Mouse (Mus musculus) stomach, postnatal 0 days (tissue): ENCODE measurements around the gene Taf1d. TPM values are rescaled to one million over a fixed set of nuclear protein-coding genes. Genes with fewer than 3 reads are reported as not detected.
"Not testable (repeated sequence)": the region's sequence is repeated elsewhere in the genome, so short reads cannot be mapped to it uniquely, and the experiment has no call there.

Source experiments
- ATAC-seq: fragments of 200-750 bp; cut with Nextera tagmentation; 2 replicates; pipeline ENCODE4 v1.8.0; 2017; ENCODE audit not compliant: low FRiP score, low TSS enrichment
- DNase-seq: peaks from one replicate; pipeline ENCODE4 v3.0.0-alpha.2; 2016; ENCODE audit warnings: low spot score
- H3K27ac ChIP-seq: fragments of 300-500 bp; sonication (generic); replicated peaks from 2 replicates; pipeline ENCODE4 v1.5.1; 2014; ENCODE audit warnings: mild to moderate bottlenecking, control low read depth
- H3K27me3 ChIP-seq: fragments of 300-500 bp; sonication (generic); 2 replicates; pipeline ENCODE4 v1.6.1; 2014; ENCODE audit warnings: low read length; ENCODE audit not compliant: control insufficient read depth, insufficient read depth
- H3K36me3 ChIP-seq: fragments of 300-500 bp; sonication (generic); 2 replicates; pipeline ENCODE4 v1.6.1; 2014; ENCODE audit warnings: low read length, mixed read lengths; ENCODE audit not compliant: control insufficient read depth, insufficient read depth
- H3K4me1 ChIP-seq: fragments of 300-500 bp; sonication (generic); replicated peaks from 2 replicates; pipeline ENCODE4 v1.6.1; 2014; ENCODE audit warnings: antibody characterized with exemption; ENCODE audit not compliant: control insufficient read depth, insufficient read depth
- H3K4me2 ChIP-seq: fragments of 300-500 bp; sonication (generic); replicated peaks from 2 replicates; pipeline ENCODE4 v1.6.1; 2014; ENCODE audit warnings: low read depth, mild to moderate bottlenecking, control low read depth, moderate library complexity
- H3K4me3 ChIP-seq: fragments of 300-500 bp; sonication (generic); 2 replicates; pipeline ENCODE4 v1.5.1; 2014; ENCODE audit warnings: low read depth, low read length, control low read depth
- H3K9ac ChIP-seq: fragments of 300-500 bp; sonication (generic); 2 replicates; pipeline ENCODE4 v1.6.1; 2014; ENCODE audit warnings: mild to moderate bottlenecking, low read length, control low read depth, mixed read lengths
- H3K9me3 ChIP-seq: fragments of 300-500 bp; sonication (generic); 2 replicates; pipeline ENCODE4 v1.6.1; 2016; ENCODE audit warnings: low read length; ENCODE audit not compliant: control insufficient read depth
- CTCF ChIP-seq: IDR thresholded peaks from 2 replicates; pipeline ENCODE4 v1.5.1; 2016; ENCODE audit warnings: antibody characterized with exemption, low read depth, mild to moderate bottlenecking, moderate library complexity
- EP300 ChIP-seq: optimal IDR thresholded peaks from 2 replicates; pipeline ENCODE3; 2016; ENCODE audit warnings: antibody characterized with exemption
- WGBS: fragments of 180-500 bp; shearing (Covaris S2); extraction: QIAGEN DNeasy Blood & Tissue Kit; methylation state at CpG from one replicate; pipeline ENCODE4 v1.1.7; 2014; 5-methylcytosine and 5-hydroxymethylcytosine counted together
- polyA plus RNA-seq: library from polyadenylated mRNA; unstranded; fragments of >200 nt; fragmentation: Nextera tagmentation; extraction: Ambion mirVana; gene quantifications from 2 replicates; pipeline ENCODE4 v1.2.1, GENCODE M21; 2015

Taf1d gene
- polyA plus RNA-seq, 1 experiment from 2014 or later = 41.1 TPM

GRCm38 (mm10) chr9:15310179-15310578 lies 4.2 kb downstream of the Taf1d start:
- WGBS = 78% methylated on average over 1 of the region's 1 CpGs
- peaks cover 23% of the 10 kb centered on the region for H3K36me3 ChIP-seq
- no peak overlapping the region for H3K4me2 ChIP-seq

GRCm38 (mm10) chr9:15312054-15312735 lies 6.2 kb downstream of the Taf1d start:
- no peak overlapping the region for H3K9ac ChIP-seq
- H3K4me2 ChIP-seq = no peak overlapping the region
- no peaks in the 10 kb centered on the region for H3K9me3 ChIP-seq
- WGBS = 91% methylated on average over 2 of the region's 2 CpGs
- peaks cover 26% of the 10 kb centered on the region for H3K36me3 ChIP-seq
- no peak for TF ChIP-seq CTCF
- TF ChIP-seq EP300 = no peak
- no peaks in the 10 kb centered on the region for H3K27me3 ChIP-seq
- no peak overlapping the region for H3K4me3 ChIP-seq
- no peak overlapping the region for H3K27ac ChIP-seq
- H3K4me1 ChIP-seq = 0 out of 2 replicates have a peak, but pooled peaks cover 3% of the 10 kb centered on the region
- DNase-seq = no peak
- no peak for ATAC-seq

More at GRCm38 (mm10) chr9:15310179-15310578, 4.2 kb downstream of the Taf1d start:
- Histone ChIP-seq H3K4me3 (no peak overlapping the region), H3K27ac (no peak overlapping the region), H3K27me3 (no peaks in the 10 kb centered on the region), H3K9me3 (no peaks in the 10 kb centered on the region), H3K4me1 (0 out of 2 replicates have a peak, but pooled peaks cover 3% of the 10 kb centered on the region), H3K9ac (no peak overlapping the region)
- ATAC-seq (no peak), DNase-seq (no peak)
- TF ChIP-seq CTCF (no peak), EP300 (no peak)

- no peak overlapping the region for H3K4me2 ChIP-seq
- no peaks in the 10 kb centered on the region for H3K27me3 ChIP-seq
- no peak for DNase-seq
- H3K4me1 ChIP-seq = 0 out of 2 replicates have a peak, but pooled peaks cover 3% of the 10 kb centered on the region
- ATAC-seq = no peak
- H3K36me3 ChIP-seq = peaks cover 26% of the 10 kb centered on the region
- H3K9ac ChIP-seq = no peak overlapping the region
- no peaks in the 10 kb centered on the region for H3K9me3 ChIP-seq
- H3K4me3 ChIP-seq = no peak overlapping the region
- H3K27ac ChIP-seq = no peak overlapping the region
- no peak for TF ChIP-seq CTCF
- TF ChIP-seq EP300 = no peak
- WGBS = 89% methylated on average over 5 of the region's 5 CpGs
Measured at GRCm38 (mm10) chr9:15313633-15314032, 7.6 kb downstream of the Taf1d start.

GRCm38 (mm10) chr9:15314619-15315018 lies 8.6 kb downstream of the Taf1d start:
- H3K4me1 ChIP-seq = no peaks in the 10 kb centered on the region
- 92% methylated on average over 1 of the region's 1 CpGs for WGBS
- no peaks in the 10 kb centered on the region for H3K9me3 ChIP-seq
- no peaks in the 10 kb centered on the region for H3K27me3 ChIP-seq
- TF ChIP-seq EP300 = no peak
- TF ChIP-seq CTCF = no peak
- DNase-seq (no peak), ATAC-seq (no peak)
- H3K36me3 ChIP-seq = peaks cover 18% of the 10 kb centered on the region
- H3K4me3 ChIP-seq = no peak overlapping the region
- no peak overlapping the region for H3K4me2 ChIP-seq
- no peak overlapping the region for H3K9ac ChIP-seq
- no peak overlapping the region for H3K27ac ChIP-seq

- not testable (repeated sequence) for H3K9ac ChIP-seq, H3K4me3 ChIP-seq, ATAC-seq, DNase-seq, H3K4me2 ChIP-seq, H3K4me1 ChIP-seq, H3K9me3 ChIP-seq, H3K27me3 ChIP-seq, H3K27ac ChIP-seq
- H3K36me3 ChIP-seq = peaks cover 16% of the 10 kb centered on the region
- 100% methylated on average over 1 of the region's 2 CpGs for WGBS
Measured at GRCm38 (mm10) chr9:15316296-15316695, 10.3 kb downstream of the Taf1d start.
